Mouse (Mus musculus): Measurements from ENCODE around the gene Matn4. TPM values are rescaled to one million over a fixed set of nuclear protein-coding genes. Genes with fewer than 3 reads are reported as not detected.

Matn4 gene
- polyA plus RNA-seq (2012; rRNA removed), result 6.8 and 7.4 TPM in 2 replicates

DNA sequence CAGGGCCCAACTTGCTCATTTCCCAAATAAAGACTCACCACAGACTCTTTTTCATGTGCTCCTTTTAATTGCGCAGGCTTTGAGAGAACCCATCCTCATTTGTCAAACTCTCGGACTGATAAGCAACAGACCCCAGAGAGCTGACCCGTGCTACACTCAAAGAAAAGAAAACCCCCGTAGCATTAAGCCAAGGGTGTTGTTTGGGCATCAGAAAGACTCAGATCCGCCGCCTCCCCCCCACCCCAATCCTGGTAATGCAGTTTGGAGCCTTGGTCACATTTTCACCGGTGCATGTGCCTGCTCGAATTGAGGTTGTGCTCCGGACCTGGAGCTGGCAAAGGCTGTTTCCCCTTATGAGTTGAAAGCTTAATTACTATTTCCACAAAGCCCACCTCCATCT lies at the start of gene Matn4:
Matn4 (minus strand) TSS at position 101 of the 400 bp plus-strand sequence.

DNA sequence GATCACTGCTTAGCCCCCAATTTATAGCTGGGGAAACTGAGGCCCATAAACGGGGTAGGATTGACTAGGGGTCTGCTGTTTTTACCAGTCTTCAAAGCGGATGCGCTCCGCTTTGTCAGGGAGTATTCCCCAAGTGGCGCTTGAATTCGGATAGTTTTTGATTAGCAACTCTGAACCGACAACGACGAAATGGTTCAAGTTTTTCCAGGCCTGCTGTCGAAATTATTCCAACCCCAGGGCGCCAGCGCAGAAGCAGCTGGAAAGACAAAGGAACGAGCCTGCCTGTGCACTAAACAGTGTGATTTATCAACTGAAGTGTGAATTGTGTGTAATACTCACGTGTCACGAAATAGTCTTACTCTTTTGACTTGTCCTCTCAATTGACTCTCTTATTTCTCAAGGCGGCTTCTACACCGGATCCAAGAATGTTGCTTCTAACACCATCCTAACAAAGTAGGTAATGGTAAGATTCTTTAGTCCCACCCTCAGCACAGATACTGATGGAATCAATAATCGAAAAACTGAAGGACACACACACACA lies 38.6 kb upstream of the Matn4 start, which contains the start of gene Sdc4:
Sdc4 (minus strand) TSS at position 428 of the 541 bp plus-strand sequence.

DNA sequence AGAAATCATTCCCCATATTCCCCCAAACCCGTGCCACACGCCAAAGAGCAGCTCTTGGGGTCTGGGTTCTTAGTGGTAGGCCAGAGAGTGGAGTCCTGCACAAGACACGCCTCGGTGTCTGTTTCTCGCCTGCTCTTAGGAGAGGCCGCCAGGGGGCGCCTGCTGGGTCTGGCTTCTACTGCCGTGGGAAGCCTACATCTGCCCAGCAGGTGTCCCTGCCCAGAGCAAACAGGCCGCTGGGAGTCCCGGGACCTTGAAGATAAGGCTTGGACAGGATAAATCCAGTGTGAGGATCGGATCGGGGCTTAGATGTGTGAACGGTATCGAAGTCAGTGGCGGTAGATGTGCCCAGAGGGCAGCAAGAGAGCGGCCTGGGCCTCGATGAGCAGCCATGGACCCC lies 2.1 kb downstream of the Matn4 start, which contains the start of gene Rbpjl:
Rbpjl (plus strand) TSS at position 236 of the 400 bp plus-strand sequence.

DNA sequence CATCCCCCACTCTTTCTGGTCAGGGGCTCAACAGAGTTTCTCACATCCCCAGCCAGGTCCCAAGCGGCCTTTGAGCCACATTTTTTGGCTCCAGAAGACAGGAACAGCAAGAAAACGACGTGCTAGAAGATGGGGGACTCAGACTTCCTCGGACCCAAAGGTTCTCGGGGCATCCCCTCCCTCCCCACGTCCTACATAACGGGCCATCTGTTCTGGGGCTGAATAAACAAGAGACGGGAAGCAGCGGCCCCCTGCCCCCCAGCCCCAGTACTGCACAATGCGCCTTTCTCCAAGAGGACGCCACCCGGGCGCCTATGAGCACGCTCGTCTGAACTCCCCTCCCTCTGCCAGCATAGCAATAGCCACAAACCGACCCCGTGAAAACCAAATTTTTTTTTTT lies 15.9 kb downstream of the Matn4 start, which contains the start of gene Slpi:
Slpi (minus strand) TSS at position 76 of the 400 bp plus-strand sequence.

Other genes with a start within 250 kb of the Matn4 start
- 2.1 and 3.0 TPM in 2 replicates for gene Kcns1, start 234.0 kb downstream of the Matn4 start, polyA plus RNA-seq (2012; rRNA removed)
- gene Wfdc5, start 222.4 kb downstream of the Matn4 start, polyA plus RNA-seq (2012; rRNA removed), result not detected in 2 replicates
- gene Wfdc12, start 214.6 kb downstream of the Matn4 start, polyA plus RNA-seq (2012; rRNA removed), result not detected in 2 replicates
- gene Wfdc15a, start 205.0 kb downstream of the Matn4 start, polyA plus RNA-seq (2012; rRNA removed), result not detected in 2 replicates
- not detected in 2 replicates for gene Wfdc15b, start 183.5 kb downstream of the Matn4 start, polyA plus RNA-seq (2012; rRNA removed)
- gene Svs2, start 166.7 kb downstream of the Matn4 start, polyA plus RNA-seq (2012; rRNA removed), result not detected in 2 replicates
- gene Svs3b, start 148.5 kb downstream of the Matn4 start, polyA plus RNA-seq (2012; rRNA removed), result not detected in 2 replicates
- gene Svs4, start 126.7 kb downstream of the Matn4 start, polyA plus RNA-seq (2012; rRNA removed), result not detected in 2 replicates
- not detected in 2 replicates for gene Svs3a, start 115.9 kb downstream of the Matn4 start, polyA plus RNA-seq (2012; rRNA removed)
- gene Svs6, start 88.4 kb downstream of the Matn4 start, polyA plus RNA-seq (2012; rRNA removed), result not detected in 2 replicates
- not detected in 2 replicates for gene Svs5, start 72.4 kb downstream of the Matn4 start, polyA plus RNA-seq (2012; rRNA removed)
- 17.9 and 23.1 TPM in 2 replicates for gene Slpi, start 16.1 kb downstream of the Matn4 start, polyA plus RNA-seq (2012; rRNA removed)
- 0.07 and 18.9 TPM in 2 replicates for gene Rbpjl, start 2.0 kb downstream of the Matn4 start, polyA plus RNA-seq (2012; rRNA removed)
- 107 and 113 TPM in 2 replicates for gene Sdc4, start 38.7 kb upstream of the Matn4 start, polyA plus RNA-seq (2012; rRNA removed)
- 163 and 226 TPM in 2 replicates for gene Sys1, start 51.8 kb upstream of the Matn4 start, polyA plus RNA-seq (2012; rRNA removed)
- 59.6 and 66.8 TPM in 2 replicates for gene Gm20458, start 55.8 kb upstream of the Matn4 start, polyA plus RNA-seq (2012; rRNA removed)
- gene Trp53tg5, start 68.6 kb upstream of the Matn4 start, polyA plus RNA-seq (2012; rRNA removed), result not detected in 2 replicates
- 73.3 and 88.5 TPM in 2 replicates for gene Dbndd2, start 80.9 kb upstream of the Matn4 start, polyA plus RNA-seq (2012; rRNA removed)
- 181 and 196 TPM in 2 replicates for gene Pigt, start 92.4 kb upstream of the Matn4 start, polyA plus RNA-seq (2012; rRNA removed)
- 715 and 811 TPM in 2 replicates for gene Wfdc2, start 157.3 kb upstream of the Matn4 start, polyA plus RNA-seq (2012; rRNA removed)
- gene Spint3, start 168.3 kb upstream of the Matn4 start, polyA plus RNA-seq (2012; rRNA removed), result not detected in 2 replicates
- gene Wfdc6a, start 180.3 kb upstream of the Matn4 start, polyA plus RNA-seq (2012; rRNA removed), result 0.16 TPM in 2 replicates
- not detected in 2 replicates for gene Eppin, start 188.4 kb upstream of the Matn4 start, polyA plus RNA-seq (2012; rRNA removed)
- 0.15 TPM in 1 of 2 replicates, not detected in the other for gene Wfdc6b, start 208.4 kb upstream of the Matn4 start, polyA plus RNA-seq (2012; rRNA removed)
- 0.31 and 0.35 TPM in 2 replicates for gene Wfdc8, start 208.5 kb upstream of the Matn4 start, polyA plus RNA-seq (2012; rRNA removed)
- gene Wfdc16, start 233.6 kb upstream of the Matn4 start, polyA plus RNA-seq (2012; rRNA removed), result 0.13 and 0.16 TPM in 2 replicates

Measured in colon, adult 2 months (tissue).